Mouse (Mus musculus): ENCODE data around the gene Iqcb1. TPM values are rescaled to one million over a fixed set of nuclear protein-coding genes. Genes with fewer than 3 reads are reported as not detected.
"Not testable (repeated sequence)": the region's sequence is repeated elsewhere in the genome, so short reads cannot be mapped to it uniquely, and the experiment has no call there.

Gene Iqcb1
- polyA plus RNA-seq, 1 experiment from 2014 or later: 38.7 TPM

DNA sequence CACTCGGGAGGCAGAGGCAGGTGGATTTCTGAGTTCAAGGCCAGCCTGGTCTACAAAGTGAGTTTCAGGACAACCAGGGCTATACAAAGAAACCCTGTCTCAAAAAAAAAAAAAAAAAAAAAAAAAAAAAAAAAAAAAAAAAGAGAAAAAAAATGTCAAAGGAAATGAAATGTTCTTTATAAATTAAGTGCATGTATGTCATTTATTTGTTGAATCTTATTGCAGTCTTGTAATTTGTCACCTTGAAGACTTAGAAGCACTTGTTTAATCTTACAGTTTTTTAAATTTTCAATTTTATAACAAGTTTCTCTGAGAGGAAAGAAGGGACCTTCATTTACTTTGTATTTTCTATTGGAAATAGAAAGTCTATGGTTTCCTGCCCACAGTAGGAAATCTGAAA is 18.7 kb downstream of the Iqcb1 start:
- not testable (repeated sequence) for H3K36me3 ChIP-seq (ENCODE audit: control insufficient read depth, insufficient read depth, low read length); H3K27me3 ChIP-seq (ENCODE audit: control insufficient read depth, insufficient read depth, low read length); H3K4me1 ChIP-seq (ENCODE audit: control insufficient read depth, insufficient read depth, low read length); ATAC-seq (ENCODE audit: insufficient number of reproducible peaks, insufficient read depth, low FRiP score, low read depth); H3K9me3 ChIP-seq (ENCODE audit: control insufficient read depth, low read depth, low read length); H3K9ac ChIP-seq (replicated peaks; ENCODE audit: low read depth, low read length); H3K4me2 ChIP-seq (replicated peaks; ENCODE audit: low read depth, low read length); H3K27ac ChIP-seq (ENCODE audit: low read length); H3K4me3 ChIP-seq (ENCODE audit: low read depth, low read length)
- 95% methylated on average over 1 of the region's 1 CpGs for WGBS

DNA sequence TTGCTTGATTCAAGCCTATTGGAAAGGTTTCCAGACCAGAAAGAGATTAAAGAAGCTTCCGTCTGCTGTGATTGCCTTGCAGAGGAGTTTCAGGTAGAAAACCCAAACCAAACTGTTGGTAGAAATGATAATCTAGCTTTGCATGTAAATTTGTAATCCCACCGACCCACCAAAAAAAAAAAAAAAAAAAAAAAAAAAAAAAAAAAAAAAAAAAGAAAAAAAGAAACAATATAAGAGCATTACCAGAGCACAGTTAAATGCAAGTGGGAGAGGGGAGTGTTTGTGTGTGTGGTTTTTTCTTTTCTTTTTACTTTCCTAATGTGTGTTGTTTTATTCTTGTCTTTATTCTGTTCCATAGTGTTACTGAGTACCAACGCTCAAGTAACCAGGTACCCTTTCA is 23.0 kb downstream of the Iqcb1 start:
- Histone ChIP-seq H3K27ac (ENCODE audit: low read length) (no peak overlapping the region), H3K9ac (replicated peaks; ENCODE audit: low read depth, low read length) (no peak overlapping the region), H3K36me3 (ENCODE audit: control insufficient read depth, insufficient read depth, low read length) (peaks cover 6% of the 10 kb centered on the region), H3K4me3 (ENCODE audit: low read depth, low read length) (no peak overlapping the region), H3K27me3 (ENCODE audit: control insufficient read depth, insufficient read depth, low read length) (no peaks in the 10 kb centered on the region), H3K4me2 (replicated peaks; ENCODE audit: low read depth, low read length) (no peak overlapping the region), H3K4me1 (ENCODE audit: control insufficient read depth, insufficient read depth, low read length) (no peaks in the 10 kb centered on the region), H3K9me3 (ENCODE audit: control insufficient read depth, low read depth, low read length) (no peaks in the 10 kb centered on the region)
- ATAC-seq (ENCODE audit: insufficient number of reproducible peaks, insufficient read depth, low FRiP score, low read depth): no peak
- WGBS: 88% methylated on average over 3 of the region's 3 CpGs

DNA sequence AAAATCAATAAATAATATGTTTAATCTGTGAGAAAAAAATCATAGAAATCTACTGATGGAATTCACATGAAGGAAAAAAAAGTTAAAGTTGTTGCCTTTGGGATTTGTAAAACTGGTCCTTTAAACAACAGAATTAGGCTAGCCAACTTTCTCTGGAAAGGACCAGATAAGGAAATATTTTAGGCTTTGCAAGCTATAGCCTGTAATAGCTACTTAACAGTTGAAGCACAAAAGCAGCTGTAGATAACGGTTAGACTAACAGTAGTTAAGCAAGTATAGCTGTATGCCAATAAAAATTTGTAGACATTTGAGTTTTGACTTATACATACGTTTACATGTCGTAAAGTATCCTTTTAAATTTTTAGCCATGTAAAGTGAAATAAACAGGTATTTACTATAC is 35.4 kb downstream of the Iqcb1 start:
- H3K27me3 ChIP-seq (ENCODE audit: control insufficient read depth, insufficient read depth, low read length): no peaks in the 10 kb centered on the region
- no peak overlapping the region for H3K4me2 ChIP-seq (replicated peaks; ENCODE audit: low read depth, low read length)
- no peaks in the 10 kb centered on the region for H3K9me3 ChIP-seq (ENCODE audit: control insufficient read depth, low read depth, low read length)
- no peak overlapping the region for H3K9ac ChIP-seq (replicated peaks; ENCODE audit: low read depth, low read length)
- H3K4me1 ChIP-seq (ENCODE audit: control insufficient read depth, insufficient read depth, low read length): no peaks in the 10 kb centered on the region
- 94% methylated on average over 3 of the region's 3 CpGs for WGBS
- no peak overlapping the region for H3K4me3 ChIP-seq (ENCODE audit: low read depth, low read length)
- peaks cover 20% of the 10 kb centered on the region for H3K36me3 ChIP-seq (ENCODE audit: control insufficient read depth, insufficient read depth, low read length)
- H3K27ac ChIP-seq (ENCODE audit: low read length): no peak overlapping the region
- ATAC-seq (ENCODE audit: insufficient number of reproducible peaks, insufficient read depth, low FRiP score, low read depth): no peak

DNA sequence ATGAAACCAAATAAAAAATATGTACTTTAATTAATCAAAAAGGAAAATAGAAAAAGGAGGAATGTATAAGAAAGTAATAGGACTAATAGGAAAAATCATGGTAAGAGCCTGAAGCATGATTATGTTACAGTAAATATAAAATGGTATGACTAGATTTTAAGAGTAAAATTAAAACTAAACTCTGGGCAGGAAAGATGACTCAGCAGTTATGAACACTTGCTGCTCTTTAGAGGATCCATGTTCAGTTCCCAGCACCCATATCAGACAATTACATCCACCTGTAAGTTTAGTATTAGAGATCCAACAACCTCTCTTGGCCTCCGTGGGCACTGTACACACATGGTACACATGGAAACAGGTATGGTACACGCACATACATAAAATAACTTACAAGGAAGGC is 41.3 kb downstream of the Iqcb1 start:
- H3K36me3 ChIP-seq (ENCODE audit: control insufficient read depth, insufficient read depth, low read length): peaks cover 21% of the 10 kb centered on the region
- no peak for ATAC-seq (ENCODE audit: insufficient number of reproducible peaks, insufficient read depth, low FRiP score, low read depth)
- no peaks in the 10 kb centered on the region for H3K27me3 ChIP-seq (ENCODE audit: control insufficient read depth, insufficient read depth, low read length)
- no peaks in the 10 kb centered on the region for H3K9me3 ChIP-seq (ENCODE audit: control insufficient read depth, low read depth, low read length)
- H3K9ac ChIP-seq (replicated peaks; ENCODE audit: low read depth, low read length): no peak overlapping the region
- H3K4me3 ChIP-seq (ENCODE audit: low read depth, low read length): no peak overlapping the region
- peaks cover 5% of the 10 kb centered on the region; the same call in 1 of the 2 replicates for H3K4me1 ChIP-seq (ENCODE audit: control insufficient read depth, insufficient read depth, low read length)
- H3K4me2 ChIP-seq (replicated peaks; ENCODE audit: low read depth, low read length): no peak overlapping the region
- 95% methylated on average over 2 of the region's 2 CpGs for WGBS
- no peak overlapping the region for H3K27ac ChIP-seq (ENCODE audit: low read length)

DNA sequence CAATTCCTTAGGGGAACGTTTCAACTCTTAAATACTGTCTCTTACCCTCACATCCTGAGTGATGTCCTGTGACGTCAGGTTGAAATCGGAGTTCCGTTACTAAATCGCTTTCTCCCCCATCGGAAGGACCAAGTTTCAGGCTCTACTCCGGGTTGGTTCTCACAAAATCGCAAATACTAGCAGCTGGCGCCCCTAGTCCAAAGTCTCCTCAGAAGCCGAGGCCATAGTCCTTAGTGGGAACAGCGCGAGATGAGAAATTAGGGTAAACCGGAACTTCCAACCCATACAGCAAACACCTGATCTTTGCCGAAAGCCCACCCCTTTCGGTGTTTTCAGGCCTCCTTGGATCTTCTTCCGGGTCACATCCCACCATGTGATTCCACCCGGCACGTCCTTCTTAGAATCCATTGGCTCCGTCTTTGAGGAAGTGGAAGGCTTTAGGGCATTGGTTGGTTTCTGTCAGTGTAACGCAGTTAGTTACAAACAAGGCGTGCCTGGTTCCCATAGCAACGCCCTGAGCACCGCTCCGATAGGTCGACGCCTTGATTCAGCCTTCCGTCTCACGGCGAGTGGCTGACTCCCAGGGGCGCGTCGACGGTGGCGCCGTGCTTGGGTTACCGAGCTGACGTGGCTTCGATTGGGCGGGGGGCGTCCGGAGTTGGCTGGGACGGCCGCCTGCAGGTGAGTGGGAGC is 46.5 kb downstream of the Iqcb1 start, which contains the start of the genes Eaf2 and Golgb1:
TSS of gene Eaf2 (minus strand) at position 421 of the 693 bp plus-strand sequence.
TSS of gene Golgb1 (plus strand) at position 558 of the 693 bp plus-strand sequence.
- Histone ChIP-seq H3K36me3 (ENCODE audit: control insufficient read depth, insufficient read depth, low read length) (peaks cover 9% of the 10 kb centered on the region), H3K27ac (ENCODE audit: low read length) (peak within 1 kb of the TSS; percentile 83), H3K4me2 (replicated peaks; ENCODE audit: low read depth, low read length) (peak within 1 kb of the TSS; percentile 53), H3K9me3 (ENCODE audit: control insufficient read depth, low read depth, low read length) (no peaks in the 10 kb centered on the region), H3K9ac (replicated peaks; ENCODE audit: low read depth, low read length) (peak within 1 kb of the TSS; percentile 71), H3K4me3 (ENCODE audit: low read depth, low read length) (peak within 1 kb of the TSS; percentile 91), H3K4me1 (ENCODE audit: control insufficient read depth, insufficient read depth, low read length) (peaks cover 5% of the 10 kb centered on the region; the same call in 1 of the 2 replicates), H3K27me3 (ENCODE audit: control insufficient read depth, insufficient read depth, low read length) (no peaks in the 10 kb centered on the region)
- peak; percentile 100 for ATAC-seq (ENCODE audit: insufficient number of reproducible peaks, insufficient read depth, low FRiP score, low read depth)
- under 1% methylated on average over 42 of the region's 43 CpGs for WGBS

DNA sequence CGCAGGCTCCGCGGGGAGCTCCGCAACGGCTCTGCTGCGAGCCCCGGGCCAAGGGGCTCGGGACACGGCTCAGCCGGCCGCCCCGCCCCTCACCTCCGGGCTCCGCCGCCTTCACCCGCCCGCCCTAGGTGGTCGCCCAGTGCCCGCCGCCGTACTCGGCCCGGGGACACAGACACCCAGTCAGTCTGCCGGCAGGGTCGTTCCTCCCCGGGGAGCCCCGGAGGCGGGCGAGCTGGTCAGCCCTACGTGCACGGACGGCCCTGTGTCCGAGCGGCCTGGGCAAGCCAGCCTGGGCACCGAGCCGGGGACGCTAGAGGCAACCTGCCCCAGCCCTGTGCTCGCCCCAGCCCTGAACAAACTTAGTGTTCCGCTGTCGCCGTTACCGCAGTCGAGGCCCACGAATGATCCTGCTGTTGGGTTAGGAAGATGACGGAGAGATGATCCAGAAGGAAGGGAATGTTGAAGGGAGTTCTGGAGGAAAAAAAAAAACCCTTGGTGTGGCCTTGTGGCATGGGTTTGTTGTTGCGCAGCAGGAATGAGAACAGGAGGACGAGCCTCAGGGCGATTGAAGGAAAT is 47.2 kb downstream of the Iqcb1 start:
- peak overlapping the region; percentile 64 for H3K27ac ChIP-seq (ENCODE audit: low read length)
- H3K4me3 ChIP-seq (ENCODE audit: low read depth, low read length): peak overlapping the region; percentile 91
- under 1% methylated on average over 48 of the region's 48 CpGs for WGBS
- peak overlapping the region; percentile 52 for H3K4me2 ChIP-seq (replicated peaks; ENCODE audit: low read depth, low read length)
- no peaks in the 10 kb centered on the region for H3K9me3 ChIP-seq (ENCODE audit: control insufficient read depth, low read depth, low read length)
- ATAC-seq (ENCODE audit: insufficient number of reproducible peaks, insufficient read depth, low FRiP score, low read depth): no peak
- H3K27me3 ChIP-seq (ENCODE audit: control insufficient read depth, insufficient read depth, low read length): no peaks in the 10 kb centered on the region
- H3K36me3 ChIP-seq (ENCODE audit: control insufficient read depth, insufficient read depth, low read length): peaks cover 9% of the 10 kb centered on the region
- H3K4me1 ChIP-seq (ENCODE audit: control insufficient read depth, insufficient read depth, low read length): peaks cover 5% of the 10 kb centered on the region; the same call in 1 of the 2 replicates
- H3K9ac ChIP-seq (replicated peaks; ENCODE audit: low read depth, low read length): peak overlapping the region; percentile 71

DNA sequence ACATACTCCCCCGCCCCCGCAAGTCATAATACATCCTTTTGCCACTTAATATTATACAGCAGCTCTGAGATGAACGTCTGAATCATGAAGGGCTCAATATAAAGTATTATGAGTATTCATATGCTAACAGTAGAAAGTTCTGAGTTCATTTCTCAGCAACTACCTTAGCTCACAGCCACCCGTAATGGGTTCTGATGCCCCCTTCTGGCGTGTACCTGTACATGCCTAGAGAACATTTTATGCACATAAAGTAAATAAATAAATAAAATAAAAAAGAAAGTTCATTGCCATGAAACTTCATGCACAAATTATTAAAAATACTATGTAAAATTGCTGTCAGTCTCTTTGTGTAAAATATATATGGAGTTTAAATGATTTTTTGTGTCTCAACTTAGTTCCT is 49.1 kb downstream of the Iqcb1 start:
- no peak overlapping the region for H3K27ac ChIP-seq (ENCODE audit: low read length)
- H3K36me3 ChIP-seq (ENCODE audit: control insufficient read depth, insufficient read depth, low read length): peaks cover 4% of the 10 kb centered on the region
- no peak overlapping the region for H3K4me2 ChIP-seq (replicated peaks; ENCODE audit: low read depth, low read length)
- no peaks in the 10 kb centered on the region for H3K27me3 ChIP-seq (ENCODE audit: control insufficient read depth, insufficient read depth, low read length)
- ATAC-seq (ENCODE audit: insufficient number of reproducible peaks, insufficient read depth, low FRiP score, low read depth): no peak
- no peaks in the 10 kb centered on the region for H3K9me3 ChIP-seq (ENCODE audit: control insufficient read depth, low read depth, low read length)
- no peak overlapping the region for H3K9ac ChIP-seq (replicated peaks; ENCODE audit: low read depth, low read length)
- WGBS: 76% methylated on average over 5 of the region's 5 CpGs
- peaks cover 5% of the 10 kb centered on the region; the same call in 1 of the 2 replicates for H3K4me1 ChIP-seq (ENCODE audit: control insufficient read depth, insufficient read depth, low read length)
- H3K4me3 ChIP-seq (ENCODE audit: low read depth, low read length): no peak overlapping the region

DNA sequence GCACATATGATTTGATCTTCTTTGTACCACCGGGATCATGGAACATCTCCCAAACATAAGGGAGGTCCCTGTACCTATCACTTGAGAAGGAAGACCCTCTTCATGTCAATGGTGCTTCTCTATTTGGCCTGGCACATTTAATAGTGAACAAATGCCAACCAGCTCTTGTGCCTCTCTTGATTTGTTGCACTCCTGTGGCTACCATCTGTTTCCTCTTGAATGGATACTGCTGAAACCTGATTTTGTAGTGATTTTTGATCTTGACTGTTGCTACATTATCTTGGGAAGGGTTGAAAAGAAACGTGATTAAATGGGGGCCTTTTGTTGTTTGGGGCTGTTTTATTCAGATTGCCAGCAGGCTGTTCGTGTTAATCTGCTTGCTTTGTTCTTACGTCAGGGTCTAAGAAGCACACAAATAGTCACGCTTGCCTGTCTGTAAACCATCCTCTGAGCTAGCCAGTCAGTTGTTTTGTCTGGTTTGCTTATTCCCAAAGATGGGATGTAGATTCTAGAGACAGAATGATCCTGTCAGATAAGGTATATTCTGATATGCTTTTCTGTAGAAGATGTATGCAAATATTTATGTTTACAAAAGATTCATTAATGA is 54.7 kb downstream of the Iqcb1 start:
- Histone ChIP-seq H3K9ac (replicated peaks; ENCODE audit: low read depth, low read length) (no peak overlapping the region), H3K4me3 (ENCODE audit: low read depth, low read length) (no peak overlapping the region), H3K27me3 (ENCODE audit: control insufficient read depth, insufficient read depth, low read length) (no peaks in the 10 kb centered on the region), H3K4me2 (replicated peaks; ENCODE audit: low read depth, low read length) (no peak overlapping the region), H3K9me3 (ENCODE audit: control insufficient read depth, low read depth, low read length) (no peaks in the 10 kb centered on the region), H3K27ac (ENCODE audit: low read length) (no peak overlapping the region), H3K4me1 (ENCODE audit: control insufficient read depth, insufficient read depth, low read length) (no peaks in the 10 kb centered on the region), H3K36me3 (ENCODE audit: control insufficient read depth, insufficient read depth, low read length) (peaks cover 17% of the 10 kb centered on the region)
- no peak for ATAC-seq (ENCODE audit: insufficient number of reproducible peaks, insufficient read depth, low FRiP score, low read depth)
- WGBS: 75% methylated on average over 5 of the region's 5 CpGs
